Mouse (Mus musculus) megakaryocyte, embryonic 14.5 days (primary cell): ENCODE measurements at regions not wholly inside any gene's neighbourhood (a gene's known extent, or its start where the extent isn't known, plus 50 kb on each side); places are given as distances from the start of the nearest gene placed in this dataset.

ENCODE experiments used
- FLI1 ChIP-seq: IDR thresholded peaks from 2 replicates; pipeline ENCODE4 v1.6.1; 2012; ENCODE audit warnings: low read length, inconsistent platforms, mixed read lengths
- GATA1 ChIP-seq: IDR thresholded peaks from 3 replicates; pipeline ENCODE4 v1.6.1; 2012; ENCODE audit warnings: mixed read lengths, low read length, inconsistent platforms, borderline replicate concordance

DNA sequence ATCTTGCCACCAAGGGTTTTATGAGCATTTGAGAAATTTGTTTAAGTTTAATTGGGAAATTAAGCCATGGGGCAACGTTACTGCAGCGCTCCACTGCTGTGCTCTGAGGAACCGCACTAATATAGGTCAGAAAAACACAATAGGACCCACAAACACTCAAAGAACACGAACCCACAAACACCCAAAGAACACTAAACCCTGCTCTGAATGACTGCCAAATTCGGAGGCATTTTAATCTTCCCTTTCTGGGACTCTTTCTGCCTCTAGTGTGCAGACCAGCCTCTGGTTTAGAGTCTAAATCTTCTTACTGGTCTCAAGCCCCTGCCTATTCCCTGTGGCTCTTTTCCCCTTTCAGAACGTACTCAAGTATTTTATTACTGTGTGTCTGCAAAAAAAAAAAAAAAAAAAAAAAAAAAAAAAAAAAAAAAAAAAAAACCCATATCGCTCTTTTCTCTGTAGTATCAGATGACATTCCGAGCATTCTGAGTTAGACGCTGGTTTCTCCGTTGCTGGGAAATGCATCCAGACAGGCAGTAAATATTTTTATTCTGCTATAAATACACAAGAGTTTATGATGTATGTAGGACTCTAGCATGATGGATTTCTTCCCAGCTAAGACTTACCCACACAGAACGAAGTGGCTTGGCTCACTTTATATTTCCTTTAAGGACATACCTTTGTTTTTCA, 186.7 kb upstream of the Ednrb start:
- TF ChIP-seq GATA1: no peak
- TF ChIP-seq FLI1: no peak
